Mouse (Mus musculus) heart, postnatal 25 days (tissue): Measurements from ENCODE around the gene Sorcs2. TPM values are rescaled to one million over a fixed set of nuclear protein-coding genes. Genes with fewer than 3 reads are reported as not detected.

Experiments
- DNase-seq: peaks from one replicate; pipeline ENCODE4 v3.0.0; 2022; ENCODE audit warnings: low spot score
- intact Hi-C: fragments of 180-260 bp; cut with DNase I; formaldehyde crosslinking; loops from one replicate; pipeline ENCODE4 v1.15.1; 2025
- total RNA-seq, 2 experiments: library from RNA; stranded (reverse); gene quantifications; 2 replicates each; pipeline ENCODE4 v1.2.3; 2021

The Sorcs2 gene
- total RNA-seq, 2 experiments from 2014 or later, result 9.7 to 13.1 TPM

GRCm38 (mm10) chr5:36195436-36195835 lies 202.5 kb downstream of the Sorcs2 start:
- no peak for DNase-seq
- intact Hi-C loops, result no loop called here

- no peak for DNase-seq
- intact Hi-C loops, result no loop called here
These were observed 203.3 kb downstream of the Sorcs2 start for GRCm38 (mm10) chr5:36194631-36195030.

- no peak for DNase-seq
- intact Hi-C loops, result no loop called here
These were observed 205.3 kb downstream of the Sorcs2 start for GRCm38 (mm10) chr5:36192677-36193076.

- DNase-seq, result no peak
- intact Hi-C loops, result no loop called here
These were observed 206.1 kb downstream of the Sorcs2 start for GRCm38 (mm10) chr5:36191876-36192275.

GRCm38 (mm10) chr5:36191285-36191684 lies 206.7 kb downstream of the Sorcs2 start:
- intact Hi-C loops, result no loop called here
- DNase-seq, result no peak

- intact Hi-C loops, result no loop called here
- no peak for DNase-seq
These were observed 209.6 kb downstream of the Sorcs2 start for GRCm38 (mm10) chr5:36188310-36188709.

GRCm38 (mm10) chr5:36186294-36187053 lies 211.5 kb downstream of the Sorcs2 start:
- intact Hi-C loops, result no loop called here

GRCm38 (mm10) chr5:36182326-36182725 lies 215.6 kb downstream of the Sorcs2 start:
- no peak for DNase-seq
- intact Hi-C loops, result no loop called here

More at GRCm38 (mm10) chr5:36186294-36187053, 211.5 kb downstream of the Sorcs2 start:
- no peak for DNase-seq

- intact Hi-C loops, result no loop called here
- no peak for DNase-seq
These were observed 218.2 kb downstream of the Sorcs2 start for GRCm38 (mm10) chr5:36179708-36180107.

- no peak for DNase-seq
These were observed 219.2 kb downstream of the Sorcs2 start for GRCm38 (mm10) chr5:36178785-36179184.

GRCm38 (mm10) chr5:36178215-36178614 lies 219.7 kb downstream of the Sorcs2 start:
- DNase-seq, result no peak
- intact Hi-C loops, result no loop called here

More at GRCm38 (mm10) chr5:36178785-36179184, 219.2 kb downstream of the Sorcs2 start:
- intact Hi-C loops, result no loop called here

- intact Hi-C loops, result no loop called here
- DNase-seq, result no peak
These were observed 221.1 kb downstream of the Sorcs2 start for GRCm38 (mm10) chr5:36176873-36177272.

GRCm38 (mm10) chr5:36176409-36176808 lies 221.5 kb downstream of the Sorcs2 start:
- intact Hi-C loops, result no loop called here
- DNase-seq, result no peak

GRCm38 (mm10) chr5:36174569-36175115 lies 223.3 kb downstream of the Sorcs2 start:
- DNase-seq, result no peak
- intact Hi-C loops, result no loop called here

GRCm38 (mm10) chr5:36168963-36169650 lies 228.8 kb downstream of the Sorcs2 start:
- peak; percentile 4 for DNase-seq
- intact Hi-C loops, result no loop called here

GRCm38 (mm10) chr5:36166346-36167013 lies 231.5 kb downstream of the Sorcs2 start:
- no peak for DNase-seq
- intact Hi-C loops, result no loop called here

- DNase-seq, result no peak
- intact Hi-C loops, result no loop called here
These were observed 232.3 kb downstream of the Sorcs2 start for GRCm38 (mm10) chr5:36165424-36166302.

GRCm38 (mm10) chr5:36154879-36155485 lies 243.0 kb downstream of the Sorcs2 start:
- intact Hi-C loops, result no loop called here

GRCm38 (mm10) chr5:36153261-36153660 lies 244.7 kb downstream of the Sorcs2 start:
- intact Hi-C loops, result no loop called here
- DNase-seq, result no peak

More at GRCm38 (mm10) chr5:36154879-36155485, 243.0 kb downstream of the Sorcs2 start:
- no peak for DNase-seq
